Mouse (Mus musculus) ovary, adult 18-20 months (tissue): ENCODE data around the gene Rab43.
"Not testable (repeated sequence)": the region's sequence is repeated elsewhere in the genome, so short reads cannot be mapped to it uniquely, and the experiment has no call there.

ENCODE experiments used
- DNase-seq: peaks from one replicate; pipeline ENCODE4 v3.0.0; 2022; ENCODE audit warnings: low spot score, mixed read lengths

Gene Rab43

GRCm38 (mm10) chr6:87786621-87787020 lies 25.3 kb downstream of the Rab43 start:
- no peak for DNase-seq

- DNase-seq = no peak
Observed at GRCm38 (mm10) chr6:87784033-87784432, 27.9 kb downstream of the Rab43 start.

- no peak for DNase-seq
Observed at GRCm38 (mm10) chr6:87780546-87781301, 31.2 kb downstream of the Rab43 start.

- no peak for DNase-seq
Observed at GRCm38 (mm10) chr6:87779174-87780165, 32.5 kb downstream of the Rab43 start.

- no peak for DNase-seq
Observed at GRCm38 (mm10) chr6:87778294-87779173, 33.4 kb downstream of the Rab43 start.

GRCm38 (mm10) chr6:87777842-87778241 lies 34.1 kb downstream of the Rab43 start, which contains the start of gene Gp9:
Gene Gp9 (plus strand): TSS chr6:87778072.
- no peak for DNase-seq

GRCm38 (mm10) chr6:87776663-87777062 lies 35.3 kb downstream of the Rab43 start:
- no peak for DNase-seq

GRCm38 (mm10) chr6:87775588-87776245 lies 36.2 kb downstream of the Rab43 start:
- no peak for DNase-seq

GRCm38 (mm10) chr6:87774909-87775308 lies 37.1 kb downstream of the Rab43 start:
- no peak for DNase-seq

- DNase-seq = no peak
Observed at GRCm38 (mm10) chr6:87774466-87774865, 37.5 kb downstream of the Rab43 start.

- DNase-seq = no peak
Observed at GRCm38 (mm10) chr6:87770626-87771025, 41.3 kb downstream of the Rab43 start.

GRCm38 (mm10) chr6:87764296-87764695 lies 47.7 kb downstream of the Rab43 start:
- DNase-seq = not testable (repeated sequence)

GRCm38 (mm10) chr6:87763376-87764280 lies 48.3 kb downstream of the Rab43 start:
- DNase-seq = no peak

GRCm38 (mm10) chr6:87762161-87762560 lies 49.8 kb downstream of the Rab43 start:
- no peak for DNase-seq

GRCm38 (mm10) chr6:87759850-87760249 lies 52.1 kb downstream of the Rab43 start:
- no peak for DNase-seq

GRCm38 (mm10) chr6:87759404-87759803 lies 52.6 kb downstream of the Rab43 start:
- DNase-seq = no peak

GRCm38 (mm10) chr6:87756896-87757295 lies 55.1 kb downstream of the Rab43 start:
- DNase-seq = no peak

- no peak for DNase-seq
Observed at GRCm38 (mm10) chr6:87755196-87755595, 56.8 kb downstream of the Rab43 start.

- DNase-seq = no peak
Observed at GRCm38 (mm10) chr6:87751574-87751973, 60.4 kb downstream of the Rab43 start.
